Mouse (Mus musculus): ENCODE data around the gene Rhbdd2.

- no peak for TF ChIP-seq POLR2A (IDR thresholded peaks at IDR 0.05; ENCODE audit: low read depth, low read length)
- TF ChIP-seq CTCF (IDR thresholded peaks at IDR 0.05; ENCODE audit: borderline replicate concordance, insufficient read depth, low read length), result no peak
Observed at GRCm38 (mm10) chr5:135653209-135653608, 20.8 kb downstream of the Rhbdd2 start.
